Mouse (Mus musculus) intestine, postnatal 0 days (tissue): ENCODE data around the gene Rin1. TPM values are rescaled to one million over a fixed set of nuclear protein-coding genes. Genes with fewer than 3 reads are reported as not detected.

ENCODE experiments used
- ATAC-seq: fragments of 200-750 bp; cut with Nextera tagmentation; 2 replicates; pipeline ENCODE4 v1.8.0; 2017; ENCODE audit warnings: mild to moderate bottlenecking, moderate TSS enrichment, moderate library complexity
- H3K27ac ChIP-seq: fragments of 300-500 bp; sonication (generic); 2 replicates; pipeline ENCODE4 v1.5.1; 2014; ENCODE audit warnings: mild to moderate bottlenecking, low read depth, low read length, moderate library complexity
- H3K27me3 ChIP-seq: fragments of 300-500 bp; sonication (generic); replicated peaks from 2 replicates; pipeline ENCODE4 v1.6.1; 2014; ENCODE audit warnings: low read length, mixed read lengths; ENCODE audit not compliant: control insufficient read depth, insufficient read depth
- H3K36me3 ChIP-seq: fragments of 300-500 bp; sonication (generic); 2 replicates; pipeline ENCODE4 v1.6.1; 2014; ENCODE audit warnings: mild to moderate bottlenecking, moderate library complexity; ENCODE audit not compliant: control insufficient read depth, insufficient read depth
- H3K4me1 ChIP-seq: fragments of 300-500 bp; sonication (generic); replicated peaks from 2 replicates; pipeline ENCODE4 v1.6.1; 2014; ENCODE audit warnings: antibody characterized with exemption, low read length, mixed read lengths; ENCODE audit not compliant: control insufficient read depth, insufficient read depth
- H3K4me2 ChIP-seq: fragments of 300-500 bp; sonication (generic); replicated peaks from 2 replicates; pipeline ENCODE4 v1.6.1; 2014; ENCODE audit warnings: low read depth, mild to moderate bottlenecking, moderate library complexity
- H3K4me3 ChIP-seq: fragments of 300-500 bp; sonication (generic); 2 replicates; pipeline ENCODE4 v1.5.1; 2014; ENCODE audit warnings: low read depth, low read length
- H3K9ac ChIP-seq: fragments of 300-500 bp; sonication (generic); 2 replicates; pipeline ENCODE4 v1.6.1; 2014; ENCODE audit warnings: mild to moderate bottlenecking, low read depth, low read length
- H3K9me3 ChIP-seq: fragments of 300-500 bp; sonication (generic); 2 replicates; pipeline ENCODE4 v1.6.1; 2016; ENCODE audit warnings: mixed run types; ENCODE audit not compliant: control insufficient read depth
- CTCF ChIP-seq: sonication (generic); IDR thresholded peaks from 2 replicates; pipeline ENCODE4 v1.5.1; 2016; ENCODE audit warnings: low read depth, mild to moderate bottlenecking, control low read depth, antibody characterized with exemption, moderate library complexity
- WGBS: fragments of 180-500 bp; shearing (Covaris S2); extraction: QIAGEN DNeasy Blood & Tissue Kit; methylation state at CpG from one replicate; pipeline ENCODE4 v1.1.7; 2014; 5-methylcytosine and 5-hydroxymethylcytosine counted together
- polyA plus RNA-seq: library from polyadenylated mRNA; unstranded; fragments of >200 nt; fragmentation: Nextera tagmentation; extraction: Ambion mirVana; gene quantifications from 2 replicates; pipeline ENCODE4 v1.2.1, GENCODE M21; 2015

The Rin1 gene
- polyA plus RNA-seq, 1 experiment from 2014 or later = 0.77 TPM

DNA sequence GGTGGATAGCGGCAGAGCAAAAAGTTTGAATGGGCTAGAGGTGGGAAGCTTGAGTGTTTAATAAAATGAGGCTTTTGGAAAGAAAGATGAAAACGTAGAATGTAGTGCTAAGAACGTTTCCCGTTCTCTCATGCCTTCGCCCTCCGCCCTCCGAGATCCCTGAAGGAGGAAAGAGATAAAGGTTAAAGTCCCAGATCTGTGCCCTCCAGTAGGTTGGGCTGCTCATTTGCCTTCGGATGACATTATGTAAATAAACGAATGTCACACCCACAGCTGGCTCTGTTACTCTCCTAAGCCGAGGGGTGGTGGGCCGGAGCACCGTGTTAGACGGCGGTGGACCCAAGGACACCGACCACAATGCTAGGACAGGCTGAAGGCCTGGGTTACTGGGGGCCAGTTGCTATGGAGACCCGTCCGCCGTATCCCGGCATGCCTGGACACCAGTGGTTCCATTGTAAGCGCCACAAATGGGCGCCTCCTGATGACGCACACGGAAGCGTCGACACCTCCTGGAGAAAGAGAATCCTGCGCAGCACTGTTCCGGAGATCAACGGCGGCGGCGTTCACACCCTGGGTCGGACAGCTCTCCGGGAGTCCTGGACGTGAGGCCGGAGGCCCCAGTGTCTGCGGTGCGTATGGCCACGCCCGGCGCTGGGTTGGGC is 9.3 kb upstream of the Rin1 start, which contains the start of gene Brms1:
Gene Brms1 (plus strand): TSS at position 493 of the 662 bp plus-strand sequence.
- Histone ChIP-seq H3K4me2 (peak within 1 kb of the TSS; percentile 93), H3K4me3 (peak within 1 kb of the TSS; percentile 72), H3K9ac (peak within 1 kb of the TSS; percentile 73), H3K9me3 (no peaks in the 10 kb centered on the region), H3K36me3 (no peaks in the 10 kb centered on the region; the same call in 1 of the 2 replicates), H3K27me3 (no peaks in the 10 kb centered on the region), H3K4me1 (peaks cover 5% of the 10 kb centered on the region; the same call in 1 of the 2 replicates), H3K27ac (peak within 1 kb of the TSS; percentile 87)
- peak; percentile 85 for ATAC-seq
- TF ChIP-seq CTCF = no peak; the same call in 1 of the 2 replicates
- 3% methylated on average over 40 of the region's 40 CpGs for WGBS

DNA sequence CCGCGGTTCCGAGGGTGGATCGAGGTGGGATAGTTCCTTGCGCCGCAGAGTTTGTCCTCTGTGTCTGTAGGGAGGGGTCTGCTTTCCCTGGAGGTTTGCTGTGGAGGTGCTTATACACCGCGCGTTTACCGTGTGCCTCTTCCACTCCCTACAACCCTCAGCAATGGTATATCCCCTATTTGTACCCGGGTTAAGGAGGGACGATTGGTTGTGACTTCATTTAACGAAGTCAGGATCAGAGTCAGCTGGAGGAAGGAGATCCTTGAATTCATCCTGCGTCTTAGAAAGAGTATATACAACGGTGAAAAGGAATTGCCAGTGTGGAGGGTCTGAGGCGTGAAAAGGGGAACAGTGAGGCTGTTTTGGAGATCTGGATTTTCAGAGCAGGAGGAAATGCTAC is 8.7 kb upstream of the Rin1 start:
- WGBS = under 1% methylated on average over 16 of the region's 16 CpGs
- Histone ChIP-seq H3K36me3 (peaks cover 3% of the 10 kb centered on the region), H3K4me2 (peak overlapping the region; percentile 93), H3K4me3 (peak overlapping the region; percentile 72), H3K4me1 (peaks cover 5% of the 10 kb centered on the region; the same call in 1 of the 2 replicates), H3K9me3 (no peaks in the 10 kb centered on the region), H3K9ac (peak overlapping the region; percentile 72), H3K27ac (peak overlapping the region; percentile 87), H3K27me3 (no peaks in the 10 kb centered on the region)
- ATAC-seq = no peak
- no peak for TF ChIP-seq CTCF

DNA sequence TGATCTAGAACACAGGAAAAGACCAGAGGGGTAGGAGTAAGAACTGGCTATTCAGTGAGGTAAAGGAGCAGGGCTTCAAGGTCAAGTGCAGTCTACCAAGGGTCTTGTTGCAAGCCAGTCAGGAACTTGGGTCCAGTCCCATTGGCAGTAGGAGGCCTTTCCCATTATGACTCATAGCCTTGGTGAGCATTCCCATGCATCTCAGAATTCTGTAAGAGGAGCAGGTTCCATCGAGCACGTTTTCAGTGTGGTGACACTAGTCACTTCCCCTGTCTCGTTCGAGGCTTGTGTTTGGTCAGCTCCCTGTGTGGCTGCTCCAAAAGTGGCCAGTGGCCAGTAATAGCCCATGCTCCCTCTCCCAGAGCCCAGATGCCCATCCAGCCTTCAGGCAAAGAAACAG is 4.8 kb upstream of the Rin1 start:
- ATAC-seq = no peak
- 84% methylated on average over 4 of the region's 4 CpGs for whole genome bisulfite sequencing
- H3K4me2 ChIP-seq = no peak overlapping the region
- no peak overlapping the region for H3K27ac ChIP-seq
- H3K27me3 ChIP-seq = no peaks in the 10 kb centered on the region
- 0 out of 2 replicates have a peak, but pooled peaks cover 3% of the 10 kb centered on the region for H3K4me1 ChIP-seq
- no peak overlapping the region for H3K9ac ChIP-seq
- peaks cover 30% of the 10 kb centered on the region for H3K36me3 ChIP-seq
- no peaks in the 10 kb centered on the region for H3K9me3 ChIP-seq
- TF ChIP-seq CTCF = no peak
- no peak overlapping the region for H3K4me3 ChIP-seq

DNA sequence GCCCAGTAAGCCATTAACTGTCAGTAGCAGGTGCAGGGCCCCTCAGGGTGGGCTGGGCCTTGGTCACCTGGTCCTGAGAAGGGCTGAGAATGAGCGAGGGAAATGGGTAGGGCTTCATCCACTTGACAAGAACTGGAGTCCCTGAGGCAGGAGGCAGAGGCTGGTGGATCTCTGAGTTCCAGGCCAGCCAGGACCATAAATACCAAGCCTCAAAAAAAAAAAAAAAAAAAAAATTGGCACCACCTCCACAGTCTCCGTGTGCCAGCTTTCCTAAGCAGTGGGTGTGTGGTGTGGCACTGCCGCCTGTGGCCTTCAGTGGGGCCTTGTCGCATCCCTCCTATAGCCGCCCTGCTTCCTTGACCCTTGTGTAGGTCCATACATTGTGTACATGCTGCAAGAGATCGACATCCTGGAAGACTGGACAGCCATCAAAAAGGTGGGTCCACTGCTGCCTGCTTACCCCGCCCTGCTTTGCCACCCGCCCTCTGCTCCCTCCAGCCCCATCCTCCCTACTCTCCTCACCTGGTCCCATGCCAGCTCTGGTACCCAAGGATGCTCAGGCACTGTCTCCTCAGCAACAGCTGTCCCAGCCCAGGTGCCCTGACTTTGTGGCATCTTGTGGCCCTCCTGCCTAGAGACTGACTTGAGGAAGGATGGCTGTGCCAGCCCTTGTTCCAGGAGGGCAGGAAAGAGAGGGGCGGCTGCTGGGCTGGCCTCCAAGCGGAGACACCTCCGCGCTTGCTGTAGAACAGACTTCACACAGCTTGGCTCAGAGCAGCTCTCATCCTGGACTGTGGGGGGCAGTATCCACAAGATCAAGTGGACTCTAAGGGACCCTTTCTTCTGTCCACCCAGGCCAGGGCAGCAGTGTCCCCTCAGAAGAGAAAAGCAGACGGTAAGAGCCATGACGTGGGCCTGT is 1.9 kb upstream of the Rin1 start:
- Histone ChIP-seq H3K9me3 (no peaks in the 10 kb centered on the region), H3K27ac (no peak overlapping the region), H3K27me3 (no peaks in the 10 kb centered on the region), H3K4me2 (no peak overlapping the region), H3K36me3 (peaks cover 30% of the 10 kb centered on the region), H3K9ac (no peak overlapping the region), H3K4me1 (no peaks in the 10 kb centered on the region), H3K4me3 (no peak overlapping the region)
- no peak for TF ChIP-seq CTCF
- 81% methylated on average over 13 of the region's 14 CpGs for WGBS
- no peak for ATAC-seq

DNA sequence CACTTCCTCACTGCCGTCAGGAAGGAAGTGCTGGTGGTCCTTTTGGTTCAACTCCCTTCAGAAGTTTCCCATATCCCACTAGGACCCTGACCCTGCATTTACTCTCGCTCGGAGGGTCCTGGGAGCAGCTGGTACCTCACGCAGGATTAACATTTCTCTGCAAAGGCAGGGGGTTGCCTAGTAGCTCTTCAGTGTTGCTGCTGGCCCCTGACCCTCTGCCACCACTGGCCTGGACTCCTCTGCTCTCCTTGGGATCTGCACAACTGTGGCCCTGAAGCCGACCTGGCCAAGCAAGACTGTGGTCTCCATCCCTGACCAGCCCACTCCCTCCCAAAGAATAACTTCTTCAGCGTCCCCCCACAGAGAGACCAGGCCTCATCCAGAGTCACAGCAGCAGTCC is 956 bp upstream of the Rin1 start:
- no peaks in the 10 kb centered on the region for H3K27me3 ChIP-seq
- H3K9ac ChIP-seq = no peak overlapping the region
- no peaks in the 10 kb centered on the region for H3K9me3 ChIP-seq
- TF ChIP-seq CTCF = no peak
- H3K36me3 ChIP-seq = peaks cover 30% of the 10 kb centered on the region
- H3K4me3 ChIP-seq = no peak overlapping the region
- no peak for ATAC-seq
- H3K4me2 ChIP-seq = no peak overlapping the region
- no peaks in the 10 kb centered on the region for H3K4me1 ChIP-seq
- WGBS = 87% methylated on average over 6 of the region's 6 CpGs
- H3K27ac ChIP-seq = no peak overlapping the region

DNA sequence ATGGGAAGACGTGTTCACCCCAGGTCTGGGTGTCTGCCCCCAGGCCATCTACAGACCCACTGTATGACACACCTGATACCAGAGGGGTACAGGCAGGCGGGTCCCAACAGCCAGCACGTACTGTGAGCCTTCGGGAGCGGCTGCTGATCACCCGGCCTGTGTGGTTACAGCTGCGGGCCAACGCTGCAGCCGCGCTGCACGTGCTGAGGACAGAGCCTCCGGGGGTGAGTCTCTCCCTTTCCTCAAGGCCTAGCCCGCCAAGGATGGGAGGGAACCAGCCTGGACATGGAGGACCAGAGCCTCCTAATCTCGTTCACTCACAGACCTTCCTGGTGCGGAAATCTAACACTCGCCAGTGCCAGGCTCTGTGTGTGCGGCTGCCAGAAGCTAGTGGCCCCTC is 750 bp downstream of the Rin1 start:
- ATAC-seq = no peak
- Histone ChIP-seq H3K27ac (no peak overlapping the region), H3K9ac (no peak overlapping the region; the same call in 1 of the 2 replicates), H3K4me1 (no peaks in the 10 kb centered on the region), H3K9me3 (no peaks in the 10 kb centered on the region), H3K27me3 (no peaks in the 10 kb centered on the region), H3K36me3 (peaks cover 30% of the 10 kb centered on the region), H3K4me3 (peak overlapping the region; percentile 34), H3K4me2 (peak overlapping the region; percentile 60)
- no peak for TF ChIP-seq CTCF
- 7% methylated on average over 17 of the region's 17 CpGs for WGBS
